Mouse (Mus musculus) testis, adult 2 months (tissue): ENCODE data around the gene Gmps.

Experiments used
- CTCF ChIP-seq: fragments of 200-500 bp; IDR thresholded peaks from 2 replicates; pipeline ENCODE4 v1.5.1; 2012; ENCODE audit warnings: low read depth, mild to moderate bottlenecking, inconsistent platforms, low read length, moderate library complexity; ENCODE audit not compliant: control insufficient read depth, insufficient read depth, insufficient replicate concordance
- POLR2A ChIP-seq: fragments of 200-500 bp; IDR thresholded peaks from 2 replicates; pipeline ENCODE4 v1.6.1; 2012; ENCODE audit warnings: low read depth, mild to moderate bottlenecking, inconsistent platforms, low read length, moderate library complexity; ENCODE audit not compliant: control insufficient read depth

- no peak for TF ChIP-seq POLR2A
- TF ChIP-seq CTCF, result no peak
Observed at GRCm38 (mm10) chr3:63938928-63939327, 37.0 kb upstream of the Gmps start.
